Mouse (Mus musculus): ENCODE measurements around the gene Rlf. TPM values are rescaled to one million over a fixed set of nuclear protein-coding genes. Genes with fewer than 3 reads are reported as not detected.

Rlf gene
- total RNA-seq (2021) = 10 to 100 TPM; 13.6 to 17.1 TPM
- long read RNA-seq, experiment 1, full-length matches to known transcripts = 2 of 6 reads
- long read RNA-seq, experiment 1, partial matches to known transcripts = 0 of 6 reads
- long read RNA-seq, experiment 1, other reads (novel, unspliced or antisense) = 4 of 6 reads
- long read RNA-seq, experiment 2, full-length matches to known transcripts = 2 of 3 reads
- long read RNA-seq, experiment 2, partial matches to known transcripts = 0 of 3 reads
- long read RNA-seq, experiment 2, other reads (novel, unspliced or antisense) = 1 of 3 reads

- peak; percentile 100 for DNase-seq
These were observed at the start of gene Rlf for GRCm38 (mm10) chr4:121214793-121215304. Rlf (minus strand) TSS chr4:121215084.

- no peak for DNase-seq
These were observed 26.7 kb upstream of the Rlf start for GRCm38 (mm10) chr4:121241612-121242000.

GRCm38 (mm10) chr4:121240637-121241611 lies 26.0 kb upstream of the Rlf start:
- no peak for DNase-seq

- DNase-seq = no peak
These were observed 25.0 kb upstream of the Rlf start for GRCm38 (mm10) chr4:121239878-121240277.

- peak; percentile 37 for DNase-seq
These were observed 17.0 kb upstream of the Rlf start for GRCm38 (mm10) chr4:121231772-121232414.

GRCm38 (mm10) chr4:121230943-121231614 lies 16.2 kb upstream of the Rlf start:
- DNase-seq = no peak

- DNase-seq = peak; percentile 16
These were observed 12.2 kb upstream of the Rlf start for GRCm38 (mm10) chr4:121227072-121227471.

- no peak for DNase-seq
These were observed 10.3 kb upstream of the Rlf start for GRCm38 (mm10) chr4:121225177-121225576.

GRCm38 (mm10) chr4:121223136-121223535 lies 8.3 kb upstream of the Rlf start:
- DNase-seq = no peak

- no peak for DNase-seq
These were observed 1.3 kb upstream of the Rlf start for GRCm38 (mm10) chr4:121216216-121216615.

- DNase-seq = no peak
These were observed 605 bp upstream of the Rlf start for GRCm38 (mm10) chr4:121215489-121215888.

GRCm38 (mm10) chr4:121213936-121214792 lies 720 bp downstream of the Rlf start:
- peak; percentile 50 for DNase-seq

- DNase-seq = no peak
These were observed 6.0 kb downstream of the Rlf start for GRCm38 (mm10) chr4:121208911-121209310.

GRCm38 (mm10) chr4:121197856-121198255 lies 17.0 kb downstream of the Rlf start:
- no peak for DNase-seq

- no peak for DNase-seq
These were observed 17.9 kb downstream of the Rlf start for GRCm38 (mm10) chr4:121196995-121197394.

GRCm38 (mm10) chr4:121196205-121196604 lies 18.7 kb downstream of the Rlf start:
- DNase-seq = no peak

GRCm38 (mm10) chr4:121194736-121195135 lies 20.1 kb downstream of the Rlf start:
- no peak for DNase-seq

GRCm38 (mm10) chr4:121192306-121192705 lies 22.6 kb downstream of the Rlf start:
- no peak for DNase-seq

GRCm38 (mm10) chr4:121189341-121189740 lies 25.5 kb downstream of the Rlf start:
- DNase-seq = no peak

- DNase-seq = no peak
These were observed 35.2 kb downstream of the Rlf start for GRCm38 (mm10) chr4:121179669-121180068.

GRCm38 (mm10) chr4:121167656-121168055 lies 47.2 kb downstream of the Rlf start:
- DNase-seq = no peak
